Mouse (Mus musculus) midbrain, embryonic 14.5 days (tissue): ENCODE measurements around the gene Pde4d. TPM values are rescaled to one million over a fixed set of nuclear protein-coding genes. Genes with fewer than 3 reads are reported as not detected.

ENCODE experiments used
- ATAC-seq: fragments of 200-750 bp; cut with Nextera tagmentation; 2 replicates; pipeline ENCODE4 v1.8.0; 2017; ENCODE audit warnings: moderate number of reproducible peaks, moderate library complexity; ENCODE audit not compliant: low FRiP score, low TSS enrichment
- DNase-seq: peaks from one replicate; pipeline ENCODE4 v3.0.0-alpha.2; 2015
- H3K27ac ChIP-seq: fragments of 300-500 bp; sonication (generic); replicated peaks from 2 replicates; pipeline ENCODE4 v1.5.1; 2014; ENCODE audit warnings: mild to moderate bottlenecking, low read depth, low read length, moderate library complexity
- H3K27me3 ChIP-seq: fragments of 300-500 bp; sonication (generic); 2 replicates; pipeline ENCODE4 v1.6.1; 2014; ENCODE audit warnings: low read length, control low read depth, mixed read lengths; ENCODE audit not compliant: control insufficient read depth, insufficient read depth
- H3K36me3 ChIP-seq: fragments of 300-500 bp; sonication (generic); 2 replicates; pipeline ENCODE4 v1.6.1; 2014; ENCODE audit warnings: low read length, control low read depth; ENCODE audit not compliant: control insufficient read depth, insufficient read depth
- H3K4me1 ChIP-seq: fragments of 300-500 bp; sonication (generic); 2 replicates; pipeline ENCODE4 v1.6.1; 2014; ENCODE audit warnings: mild to moderate bottlenecking, antibody characterized with exemption, low read length, control low read depth; ENCODE audit not compliant: control insufficient read depth, insufficient read depth
- H3K4me2 ChIP-seq: fragments of 300-500 bp; sonication (generic); 2 replicates; pipeline ENCODE4 v1.6.1; 2014; ENCODE audit warnings: mild to moderate bottlenecking, low read length, moderate library complexity
- H3K4me3 ChIP-seq: fragments of 300-500 bp; sonication (generic); replicated peaks from 2 replicates; pipeline ENCODE4 v1.5.1; 2014; ENCODE audit warnings: low read depth, low read length
- H3K9ac ChIP-seq: fragments of 300-500 bp; sonication (generic); replicated peaks from 2 replicates; pipeline ENCODE4 v1.6.1; 2014; ENCODE audit warnings: mild to moderate bottlenecking, low read length, moderate library complexity
- H3K9me3 ChIP-seq: fragments of 300-500 bp; sonication (generic); 2 replicates; pipeline ENCODE4 v1.6.1; 2016; ENCODE audit warnings: low read length, control low read depth, mixed read lengths; ENCODE audit not compliant: control insufficient read depth
- WGBS: fragments of 180-500 bp; shearing (Covaris S2); extraction: QIAGEN DNeasy Blood & Tissue Kit; methylation state at CpG from one replicate; pipeline ENCODE4 v1.1.7; 2014; 5-methylcytosine and 5-hydroxymethylcytosine counted together
- polyA plus RNA-seq: library from polyadenylated mRNA; unstranded; fragments of >200 nt; fragmentation: Nextera tagmentation; extraction: Ambion mirVana; gene quantifications from 2 replicates; pipeline ENCODE4 v1.2.1, GENCODE M21; 2014

Gene Pde4d
- polyA plus RNA-seq, 1 experiment from 2014 or later, result 27.1 TPM

- no peak for ATAC-seq
- WGBS, result 57% methylated on average over 7 of the region's 7 CpGs
These were observed 1031.7 kb downstream of the Pde4d start for GRCm38 (mm10) chr13:109481446-109481845.

DNA sequence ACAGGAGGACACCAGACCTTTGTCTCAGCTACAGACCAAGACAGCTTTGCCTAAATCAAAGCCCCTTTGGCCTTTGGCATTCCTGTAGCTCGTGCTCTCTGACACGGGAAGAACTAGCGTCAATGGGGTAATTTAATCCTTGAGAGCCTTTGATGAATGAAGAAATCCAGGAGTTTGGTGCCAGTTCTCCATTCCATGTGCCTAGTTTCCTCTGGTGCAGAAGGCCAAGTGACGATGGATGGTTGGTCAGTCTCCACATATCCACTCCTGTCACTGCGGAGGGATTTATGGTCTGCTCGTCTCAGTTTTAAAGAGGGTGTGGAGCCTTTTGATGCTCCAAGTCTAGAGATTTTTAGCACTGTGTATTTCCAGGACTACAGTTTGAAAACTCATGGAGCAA lies 1036.4 kb downstream of the Pde4d start:
- 57% methylated on average over 6 of the region's 6 CpGs for WGBS
- Histone ChIP-seq H3K4me2 (no peak overlapping the region), H3K27ac (no peak overlapping the region), H3K27me3 (no peaks in the 10 kb centered on the region), H3K4me3 (no peak overlapping the region), H3K4me1 (peaks cover 13% of the 10 kb centered on the region), H3K36me3 (no peaks in the 10 kb centered on the region), H3K9me3 (no peaks in the 10 kb centered on the region), H3K9ac (no peak overlapping the region)
- no peak for ATAC-seq
- DNase-seq, result no peak

More at GRCm38 (mm10) chr13:109481446-109481845, 1031.7 kb downstream of the Pde4d start:
- no peak for DNase-seq
- no peaks in the 10 kb centered on the region for H3K27me3 ChIP-seq
- H3K9me3 ChIP-seq, result no peaks in the 10 kb centered on the region
- no peaks in the 10 kb centered on the region for H3K4me1 ChIP-seq
- no peak overlapping the region for H3K4me2 ChIP-seq
- H3K9ac ChIP-seq, result no peak overlapping the region
- H3K4me3 ChIP-seq, result no peak overlapping the region
- no peaks in the 10 kb centered on the region for H3K36me3 ChIP-seq
- no peak overlapping the region for H3K27ac ChIP-seq

- ATAC-seq, result no peak
- 20% methylated on average over 2 of the region's 2 CpGs for WGBS
- Histone ChIP-seq H3K9me3 (no peaks in the 10 kb centered on the region), H3K4me1 (peaks cover 17% of the 10 kb centered on the region), H3K27me3 (no peaks in the 10 kb centered on the region), H3K9ac (no peak overlapping the region), H3K36me3 (no peaks in the 10 kb centered on the region), H3K27ac (no peak overlapping the region), H3K4me3 (no peak overlapping the region), H3K4me2 (no peak overlapping the region)
- DNase-seq, result peak; percentile 69
These were observed 1037.6 kb downstream of the Pde4d start for GRCm38 (mm10) chr13:109487378-109487777.

DNA sequence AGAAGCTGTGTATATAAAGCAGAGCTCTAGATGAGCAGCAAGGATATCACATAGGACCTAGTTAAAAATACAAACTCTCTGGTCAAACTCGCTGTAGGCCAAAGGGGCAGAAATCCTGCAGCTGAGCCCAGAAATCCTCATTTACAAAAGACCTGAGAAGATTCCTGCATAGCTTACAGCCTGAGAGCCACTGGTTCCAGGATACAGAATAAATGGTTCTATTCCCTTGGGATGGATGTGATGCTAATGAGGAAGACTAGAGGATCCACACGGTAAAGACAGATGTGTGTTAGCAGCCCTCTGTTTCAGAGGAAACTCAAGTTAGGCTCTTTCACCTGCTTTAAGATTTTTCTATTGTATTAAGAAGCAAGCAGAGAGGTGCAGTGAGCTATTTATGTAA lies 1041.1 kb downstream of the Pde4d start:
- peaks cover 18% of the 10 kb centered on the region for H3K4me1 ChIP-seq
- WGBS, result 23% methylated on average over 2 of the region's 2 CpGs
- no peak overlapping the region for H3K4me2 ChIP-seq
- H3K27ac ChIP-seq, result peak overlapping the region; percentile 27; the same call in 1 of the 2 replicates
- no peak overlapping the region for H3K9ac ChIP-seq
- no peaks in the 10 kb centered on the region for H3K36me3 ChIP-seq
- DNase-seq (peak; percentile 65), ATAC-seq (no peak)
- no peaks in the 10 kb centered on the region for H3K9me3 ChIP-seq
- no peaks in the 10 kb centered on the region for H3K27me3 ChIP-seq
- no peak overlapping the region for H3K4me3 ChIP-seq

GRCm38 (mm10) chr13:109491829-109492228 lies 1042.1 kb downstream of the Pde4d start:
- no peak for DNase-seq
- no peak overlapping the region for H3K4me3 ChIP-seq
- no peaks in the 10 kb centered on the region for H3K27me3 ChIP-seq
- no peak overlapping the region for H3K4me2 ChIP-seq
- H3K9ac ChIP-seq, result no peak overlapping the region
- ATAC-seq, result no peak
- no peaks in the 10 kb centered on the region for H3K9me3 ChIP-seq
- H3K36me3 ChIP-seq, result no peaks in the 10 kb centered on the region
- no peak overlapping the region for H3K27ac ChIP-seq
- 33% methylated on average over 4 of the region's 4 CpGs for WGBS
- H3K4me1 ChIP-seq, result peaks cover 18% of the 10 kb centered on the region

DNA sequence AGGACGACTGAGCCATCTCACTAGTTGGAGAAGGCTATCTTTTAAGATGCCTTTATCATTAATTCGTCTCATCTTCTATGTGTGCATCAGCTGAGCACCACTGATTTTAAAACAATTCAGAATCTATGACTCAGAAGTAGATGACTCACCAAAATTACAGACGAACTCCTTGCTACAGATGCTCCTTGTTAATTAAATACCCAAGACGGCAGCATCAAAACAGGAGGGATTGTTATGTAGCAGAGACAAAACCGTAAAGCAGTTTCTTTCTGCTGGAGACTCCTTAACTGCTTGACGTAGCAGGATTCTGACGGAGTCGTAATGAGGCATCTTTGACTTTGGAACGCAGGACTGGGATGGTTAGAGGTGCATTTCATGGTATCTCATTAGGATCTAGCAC lies 1050.6 kb downstream of the Pde4d start:
- H3K4me3 ChIP-seq, result no peak overlapping the region
- no peaks in the 10 kb centered on the region for H3K36me3 ChIP-seq
- 80% methylated on average over 9 of the region's 9 CpGs for WGBS
- no peak overlapping the region for H3K27ac ChIP-seq
- DNase-seq, result no peak
- no peak overlapping the region for H3K4me2 ChIP-seq
- ATAC-seq, result no peak
- no peaks in the 10 kb centered on the region for H3K9me3 ChIP-seq
- H3K27me3 ChIP-seq, result no peaks in the 10 kb centered on the region
- no peak overlapping the region for H3K9ac ChIP-seq
- no peaks in the 10 kb centered on the region for H3K4me1 ChIP-seq

DNA sequence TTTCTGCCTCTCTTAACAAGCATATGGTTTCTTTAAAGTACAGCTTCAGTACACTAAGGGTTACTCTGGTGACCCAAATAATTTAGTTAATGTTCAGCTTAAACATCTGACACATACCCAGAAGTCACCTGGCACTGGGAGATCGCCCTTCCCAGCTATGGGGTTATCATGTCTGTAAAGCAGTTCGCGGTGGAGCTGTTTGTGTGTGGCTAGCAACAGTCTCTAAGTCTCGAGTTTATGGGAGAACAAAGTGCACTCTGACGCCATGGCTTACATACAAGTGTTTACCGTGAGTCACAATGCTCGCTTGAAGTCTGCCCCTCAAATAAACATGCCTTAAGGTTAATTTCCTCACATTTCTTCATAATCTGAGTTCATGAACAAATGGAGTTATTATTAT lies 1053.0 kb downstream of the Pde4d start:
- H3K9ac ChIP-seq, result no peak overlapping the region
- WGBS, result 90% methylated on average over 7 of the region's 7 CpGs
- DNase-seq, result no peak
- no peak for ATAC-seq
- no peak overlapping the region for H3K4me2 ChIP-seq
- H3K27me3 ChIP-seq, result no peaks in the 10 kb centered on the region
- H3K36me3 ChIP-seq, result no peaks in the 10 kb centered on the region
- no peak overlapping the region for H3K27ac ChIP-seq
- H3K9me3 ChIP-seq, result no peaks in the 10 kb centered on the region
- H3K4me1 ChIP-seq, result no peaks in the 10 kb centered on the region
- no peak overlapping the region for H3K4me3 ChIP-seq

DNA sequence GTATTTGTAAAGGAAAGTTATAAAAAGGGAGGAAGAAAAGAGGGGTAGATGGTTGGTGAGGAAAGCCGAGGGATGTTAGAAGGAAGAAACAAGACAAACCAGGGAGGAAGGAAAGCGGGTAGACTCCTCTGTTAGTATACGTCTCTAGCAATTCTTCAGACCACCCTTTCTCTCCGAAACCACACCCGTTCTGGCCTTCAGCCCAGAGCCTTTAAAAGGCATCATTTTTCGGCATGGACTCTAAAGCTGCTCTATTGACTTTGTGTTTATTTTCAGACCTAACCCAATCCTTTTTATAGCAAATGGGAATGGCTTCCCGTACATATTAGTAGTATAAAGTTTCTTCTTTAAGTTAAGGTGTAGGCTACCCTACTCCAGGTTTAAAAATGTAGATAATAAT lies 1057.0 kb downstream of the Pde4d start:
- Histone ChIP-seq H3K4me3 (no peak overlapping the region), H3K27ac (no peak overlapping the region), H3K4me1 (no peaks in the 10 kb centered on the region), H3K27me3 (no peaks in the 10 kb centered on the region), H3K4me2 (no peak overlapping the region), H3K9me3 (no peaks in the 10 kb centered on the region), H3K36me3 (no peaks in the 10 kb centered on the region), H3K9ac (no peak overlapping the region)
- WGBS, result 86% methylated on average over 7 of the region's 7 CpGs
- DNase-seq (no peak), ATAC-seq (no peak)

DNA sequence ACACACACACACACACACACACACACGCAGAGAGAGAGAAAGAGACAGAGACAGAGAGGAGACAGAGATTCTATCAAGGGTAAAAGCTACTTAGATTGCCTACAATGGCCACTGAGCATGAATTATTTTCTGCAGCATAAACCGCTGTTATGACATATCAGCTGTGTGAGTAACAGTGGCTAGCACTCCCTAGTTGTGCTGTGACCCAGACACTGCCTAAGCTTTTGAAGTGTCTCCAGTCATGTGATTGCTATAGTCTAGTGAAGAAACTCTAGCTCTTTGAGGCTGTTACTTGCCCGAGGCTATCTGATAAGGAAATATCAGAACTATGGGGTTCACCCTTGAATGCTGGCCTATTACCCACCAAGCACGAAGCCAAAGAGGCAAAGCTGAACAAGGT lies 1058.7 kb downstream of the Pde4d start:
- DNase-seq, result no peak
- H3K4me2 ChIP-seq, result no peak overlapping the region
- no peak overlapping the region for H3K9ac ChIP-seq
- H3K36me3 ChIP-seq, result no peaks in the 10 kb centered on the region
- H3K9me3 ChIP-seq, result no peaks in the 10 kb centered on the region
- no peak overlapping the region for H3K27ac ChIP-seq
- no peak for ATAC-seq
- no peaks in the 10 kb centered on the region for H3K27me3 ChIP-seq
- H3K4me1 ChIP-seq, result no peaks in the 10 kb centered on the region
- H3K4me3 ChIP-seq, result no peak overlapping the region
- WGBS, result 84% methylated on average over 4 of the region's 4 CpGs
